Mouse (Mus musculus): Measurements from ENCODE around the gene Rbm34.
"Not testable (repeated sequence)": the region's sequence is repeated elsewhere in the genome, so short reads cannot be mapped to it uniquely, and the experiment has no call there.

Rbm34 gene

DNA sequence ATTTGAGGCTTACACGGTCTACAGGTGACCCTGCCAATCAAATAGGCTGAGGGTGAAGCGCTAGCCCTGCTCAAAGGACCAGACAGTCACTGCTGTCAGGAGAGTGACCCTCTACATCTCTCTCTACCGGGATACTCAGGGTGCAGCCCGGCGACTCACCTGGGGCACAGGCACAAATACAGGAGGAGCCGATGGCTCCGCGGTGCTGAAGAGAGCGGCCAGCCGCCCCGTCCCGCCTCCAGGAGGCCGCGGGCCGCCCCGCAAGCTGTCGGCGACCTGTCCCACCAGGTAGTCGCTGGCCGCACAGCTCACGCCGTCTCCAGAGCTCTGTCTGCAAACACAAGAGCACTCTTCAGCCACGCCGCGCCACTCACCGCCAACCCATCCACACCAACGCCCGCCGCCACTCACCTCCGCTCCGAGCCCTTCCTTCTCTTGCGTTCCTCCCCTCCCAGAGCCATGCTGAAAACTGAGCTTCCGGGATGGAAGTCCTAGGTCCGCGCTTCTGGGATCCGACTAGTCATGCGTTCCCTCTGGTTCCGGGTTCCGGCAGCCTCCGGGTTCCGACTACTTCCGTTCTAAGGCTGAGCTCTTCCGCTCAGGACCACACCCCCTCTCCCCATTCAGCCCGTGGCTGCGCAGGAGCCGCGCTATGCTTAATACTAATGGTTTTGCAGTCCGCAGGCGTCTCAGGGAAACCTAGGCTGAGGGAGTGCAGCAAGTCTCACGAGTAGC lies at the start of gene Rbm34:
Gene Rbm34, minus strand, starts transcription at position 493 of the 735 bp plus-strand sequence.
- in situ Hi-C loops (cut with MboI; ENCODE audit: low sequenced_read_pairs) = no loop called here

DNA sequence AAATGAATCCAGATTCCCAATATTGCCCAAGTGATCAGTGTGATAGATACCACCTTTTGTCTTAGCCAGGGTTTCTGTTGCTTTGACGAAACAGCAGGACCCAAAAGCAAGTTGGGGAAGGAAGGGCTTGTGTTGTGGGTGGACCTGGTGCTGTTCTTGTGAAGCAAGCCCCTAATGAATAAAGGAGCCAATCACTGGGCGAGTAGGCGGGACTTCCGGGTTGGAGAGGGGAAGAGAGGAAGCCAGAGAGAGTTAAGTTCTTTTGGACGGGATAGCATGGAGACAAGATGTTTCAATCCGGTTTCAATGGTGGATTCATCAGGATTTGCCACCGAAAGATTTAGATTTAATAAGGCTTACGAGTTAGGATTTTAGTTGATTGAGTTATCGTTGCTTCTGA lies 40.8 kb upstream of the Rbm34 start:
- in situ Hi-C loops (cut with MboI; ENCODE audit: low sequenced_read_pairs) = no loop called here

DNA sequence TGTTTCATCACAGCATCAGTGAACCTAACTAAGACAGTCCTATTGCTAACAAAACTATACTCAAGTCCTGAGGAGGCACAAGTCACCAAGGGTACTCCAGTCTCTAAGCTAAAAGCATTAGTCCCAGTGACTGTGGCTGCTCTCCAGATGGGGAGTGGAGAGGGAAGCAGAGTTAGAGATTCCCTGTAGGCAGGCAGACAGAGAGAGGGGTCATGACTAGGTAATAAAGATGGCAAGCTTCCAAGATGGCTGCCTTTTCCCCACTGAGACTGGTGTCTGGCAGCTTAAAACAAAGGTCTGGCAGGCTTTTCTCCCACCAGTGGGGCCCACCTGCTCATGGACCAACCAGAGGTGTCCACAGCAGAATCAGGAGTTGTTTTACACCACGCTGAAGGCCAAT lies 23.6 kb upstream of the Rbm34 start:
- in situ Hi-C loops (cut with MboI; ENCODE audit: low sequenced_read_pairs) = loop anchor here (10.0 kb wide), 1 partner anchor 150 kb away; no protein-coding TSS in a partner anchor

DNA sequence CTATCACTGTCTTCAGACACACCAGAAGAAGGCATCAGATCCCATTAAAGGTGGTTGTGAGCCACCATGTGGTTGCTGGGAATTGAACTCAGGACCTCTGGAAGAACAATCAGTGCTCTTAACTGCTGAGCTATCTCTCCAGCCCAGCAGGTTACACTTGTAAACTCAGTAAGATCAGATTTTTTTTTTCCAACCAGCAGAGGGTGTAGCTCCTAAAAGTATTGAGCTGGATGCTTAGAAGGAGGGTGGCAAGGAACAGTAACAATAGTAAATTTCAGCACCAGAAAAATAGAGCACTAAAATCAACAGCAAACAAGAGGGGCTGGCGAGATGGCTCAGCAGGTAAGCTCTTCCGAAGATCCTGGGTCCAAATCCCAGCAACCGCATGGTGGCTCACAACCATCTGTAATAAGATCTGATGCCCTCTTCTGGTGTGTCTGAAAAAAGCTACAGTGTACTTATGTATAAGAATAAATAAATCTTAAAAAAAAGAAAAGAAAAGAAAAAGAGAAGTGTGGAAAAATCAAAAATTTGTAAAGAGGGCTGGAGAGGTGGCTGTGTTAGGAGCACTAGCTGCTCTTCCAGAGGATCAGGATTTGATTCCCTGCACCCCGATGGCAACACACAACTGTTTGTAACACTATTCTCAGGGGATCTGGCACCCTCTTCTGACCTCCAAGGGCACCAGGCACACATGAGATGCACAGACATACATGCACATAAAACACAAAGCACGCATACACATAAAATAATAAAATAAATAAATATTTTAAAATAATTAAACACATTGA lies 18.7 kb upstream of the Rbm34 start:
- in situ Hi-C loops (cut with MboI; ENCODE audit: low sequenced_read_pairs) = loop anchor here (10.0 kb wide), 1 partner anchor 155 kb away; no protein-coding TSS in a partner anchor

DNA sequence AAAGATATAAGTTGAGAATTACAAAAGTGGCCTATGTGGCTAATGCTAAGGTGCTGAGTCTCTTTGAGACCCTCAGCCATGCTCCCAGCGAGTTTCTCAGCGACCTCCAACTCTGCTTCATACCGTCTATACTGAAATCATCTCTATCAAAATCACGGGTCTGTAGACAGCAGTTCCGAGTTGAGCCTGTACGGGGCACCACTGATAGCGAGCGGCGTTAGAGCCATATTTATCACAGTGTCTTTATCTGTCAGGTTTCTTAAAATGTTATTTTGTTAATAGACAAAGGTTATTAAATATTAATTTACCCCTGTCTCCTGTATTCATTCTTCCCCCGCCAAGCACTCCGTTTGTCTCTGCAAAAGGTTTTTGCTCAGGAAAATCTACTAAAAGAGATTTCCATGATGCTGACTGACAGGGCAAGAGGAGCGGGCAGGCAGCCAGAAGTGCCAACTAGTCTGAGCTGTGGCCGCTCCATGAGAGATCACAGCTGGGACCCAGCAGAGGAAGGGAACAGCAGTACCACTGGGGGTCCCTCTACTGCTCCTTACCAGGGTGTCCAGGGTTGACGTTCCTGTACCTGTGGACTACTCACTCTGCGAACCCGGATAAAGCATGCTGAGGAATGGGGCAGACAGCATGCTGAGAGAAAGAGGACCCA lies 17.6 kb upstream of the Rbm34 start:
- in situ Hi-C loops (cut with MboI; ENCODE audit: low sequenced_read_pairs) = no loop called here

DNA sequence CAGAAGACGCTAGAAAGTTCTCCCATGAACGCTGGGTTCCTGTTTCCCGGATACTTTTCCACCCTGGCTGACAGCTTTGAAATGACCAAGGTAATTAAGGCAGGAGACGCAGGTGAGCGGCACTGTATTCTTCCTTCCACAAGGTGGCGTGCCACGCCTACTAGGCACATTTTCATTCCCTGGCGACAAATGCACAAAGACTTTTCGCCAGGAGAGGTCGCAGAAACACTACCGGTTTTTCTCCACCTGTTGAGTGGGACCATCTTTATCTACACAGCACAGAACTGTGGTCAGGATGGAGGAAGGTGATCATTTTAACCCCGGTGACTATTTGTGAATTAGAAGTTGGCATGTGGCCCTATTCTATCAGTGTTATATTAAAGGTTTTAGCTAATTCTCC lies 15.6 kb upstream of the Rbm34 start:
- in situ Hi-C loops (cut with MboI; ENCODE audit: low sequenced_read_pairs) = no loop called here

DNA sequence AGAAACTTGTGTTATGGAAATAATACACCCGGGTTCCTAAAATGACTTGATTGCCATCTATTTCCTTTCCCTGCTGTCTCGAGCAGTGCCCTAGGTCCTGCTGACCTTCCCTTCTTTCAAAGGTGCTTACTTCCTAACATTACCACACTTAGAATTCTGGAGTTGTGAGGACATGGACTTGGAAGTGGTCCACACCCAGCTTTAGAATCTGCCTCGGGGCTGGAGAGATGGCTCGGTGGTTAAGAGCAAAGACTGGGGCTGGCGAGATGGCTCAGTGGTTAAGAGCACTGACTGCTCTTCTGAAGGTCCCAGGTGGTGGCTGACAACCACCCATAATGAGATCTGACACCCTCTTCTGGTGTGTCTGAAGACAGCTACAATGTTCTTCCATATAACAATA lies 9.2 kb upstream of the Rbm34 start:
- in situ Hi-C loops (cut with MboI; ENCODE audit: low sequenced_read_pairs) = no loop called here

DNA sequence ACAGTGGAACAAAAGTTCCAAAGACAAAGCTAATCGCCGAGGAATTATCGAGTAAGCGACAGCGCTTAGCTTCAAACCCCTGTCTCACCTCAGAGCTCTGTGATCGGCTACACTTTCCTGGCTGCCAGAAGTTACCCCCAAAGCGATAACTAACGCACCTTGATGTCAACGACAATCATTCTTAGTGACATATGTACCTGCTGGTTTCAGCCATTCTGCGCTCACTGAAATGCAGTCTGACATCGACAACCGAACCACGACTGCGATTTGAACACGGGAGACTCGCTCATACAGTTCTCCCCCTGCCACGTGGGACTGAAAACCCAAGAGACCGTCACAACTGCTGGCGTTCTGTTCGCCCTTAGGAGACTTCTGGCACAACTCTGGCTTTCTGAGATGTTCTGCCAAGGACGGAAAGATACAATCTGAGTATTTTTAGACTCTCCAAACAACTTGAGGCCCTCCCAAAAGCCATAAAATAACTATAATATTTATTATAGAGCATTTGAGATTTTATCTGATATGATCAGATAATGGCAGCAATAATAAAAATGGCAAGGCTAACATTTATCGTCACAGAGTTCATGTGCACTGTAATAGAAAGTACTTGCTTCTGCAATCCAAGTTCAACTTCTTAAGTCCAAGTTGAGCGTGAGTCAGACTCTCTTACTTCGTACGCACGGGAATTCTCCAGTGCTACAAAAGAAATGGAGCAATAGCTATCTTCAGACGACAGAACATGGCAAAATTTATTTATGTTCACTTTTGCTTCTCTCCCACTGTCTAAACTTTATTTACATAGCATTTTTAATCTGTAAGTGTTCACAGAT lies 8.4 kb upstream of the Rbm34 start:
- in situ Hi-C loops (cut with MboI; ENCODE audit: low sequenced_read_pairs) = no loop called here

DNA sequence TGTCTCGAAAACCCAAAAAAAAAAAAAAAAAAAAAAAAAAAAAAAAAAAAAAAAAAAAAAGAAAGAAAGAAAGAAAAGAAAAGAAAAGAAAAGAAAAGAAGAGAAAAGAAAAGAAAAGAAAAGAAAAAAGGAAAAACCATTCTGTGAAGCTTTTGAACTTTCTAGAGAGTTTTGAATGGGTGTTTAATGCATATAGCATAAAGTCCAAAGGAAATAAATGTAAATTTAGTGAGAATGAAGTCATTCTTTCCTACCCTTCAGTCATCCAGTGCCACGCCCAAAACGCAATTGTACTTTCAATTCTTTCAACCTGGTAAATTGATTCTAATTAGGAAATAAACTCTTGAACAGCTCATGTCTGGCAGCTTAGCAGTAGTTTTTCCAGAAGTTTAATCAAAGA lies 7.7 kb upstream of the Rbm34 start:
- in situ Hi-C loops (cut with MboI; ENCODE audit: low sequenced_read_pairs) = not testable (repeated sequence)

DNA sequence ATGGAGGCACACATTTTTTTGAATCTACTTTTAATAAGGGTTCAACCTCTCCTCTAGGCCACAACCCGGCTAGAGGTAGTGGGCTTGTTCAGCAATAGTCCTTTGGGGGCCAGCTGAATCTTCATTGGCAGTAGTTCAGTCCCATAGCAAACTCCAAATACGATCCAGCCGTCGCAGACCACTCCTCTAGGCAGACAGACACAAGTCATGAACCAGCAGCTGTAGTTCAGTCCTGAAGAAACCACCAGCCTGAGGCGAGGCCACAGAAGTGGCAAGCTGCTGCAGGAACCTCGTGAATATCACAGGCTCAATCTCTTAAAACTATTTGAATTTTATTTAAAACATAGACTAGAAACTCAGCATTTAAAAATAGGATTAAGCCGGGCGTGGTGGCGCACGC lies 7.2 kb upstream of the Rbm34 start:
- in situ Hi-C loops (cut with MboI; ENCODE audit: low sequenced_read_pairs) = no loop called here

DNA sequence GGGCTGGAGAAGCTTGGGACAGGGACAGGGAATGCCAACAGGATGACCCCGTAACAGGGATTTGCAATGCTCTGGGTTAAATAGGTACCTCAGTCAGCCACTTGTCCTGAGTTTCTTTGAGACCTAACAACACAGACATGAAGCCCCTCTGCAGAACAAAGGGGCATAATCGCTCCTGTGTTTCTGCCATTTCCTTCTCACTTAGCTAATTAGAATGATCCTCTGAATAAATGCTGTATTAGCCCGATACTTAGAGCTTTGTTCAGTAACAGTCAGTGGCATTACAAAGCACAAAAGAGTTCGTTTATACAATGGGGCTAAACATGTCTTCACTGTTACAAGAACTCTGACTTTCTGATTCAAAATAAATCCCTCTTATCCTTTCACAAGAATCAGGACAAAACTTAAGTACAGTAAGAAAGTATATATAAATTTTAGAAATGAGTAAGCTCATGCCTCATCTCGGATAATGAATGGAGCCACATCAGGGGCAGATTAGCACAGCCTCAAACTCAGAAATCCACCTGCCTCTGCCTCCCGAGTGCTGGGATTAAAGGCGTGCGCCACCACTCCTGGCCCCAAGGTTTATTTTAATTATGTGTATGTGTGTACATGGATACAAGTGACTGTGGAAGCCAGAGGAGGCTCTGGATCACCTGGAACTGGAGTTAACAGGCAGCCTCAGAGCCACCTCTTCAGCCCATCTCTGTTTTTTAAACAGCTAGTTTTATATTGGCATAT lies 5.9 kb upstream of the Rbm34 start:
- in situ Hi-C loops (cut with MboI; ENCODE audit: low sequenced_read_pairs) = no loop called here

DNA sequence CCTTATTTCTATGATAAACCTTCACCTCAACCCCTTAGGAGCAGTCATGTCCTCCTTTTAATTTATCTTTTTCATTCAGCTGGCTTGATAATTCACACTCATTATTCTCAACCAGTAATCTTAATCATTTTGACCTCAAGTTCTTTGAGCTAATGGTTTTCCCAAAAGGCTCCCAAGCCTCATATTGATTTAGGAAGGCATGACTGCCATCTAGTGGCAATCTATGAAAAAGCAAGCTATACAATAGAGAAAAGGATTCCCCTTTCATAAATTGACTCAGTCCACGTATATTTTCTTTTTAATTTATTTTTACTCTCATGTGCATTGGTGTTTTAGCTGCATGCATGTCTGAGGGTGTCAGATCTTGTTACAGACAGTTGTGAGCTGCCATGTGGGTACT lies 4.8 kb upstream of the Rbm34 start:
- in situ Hi-C loops (cut with MboI; ENCODE audit: low sequenced_read_pairs) = no loop called here

DNA sequence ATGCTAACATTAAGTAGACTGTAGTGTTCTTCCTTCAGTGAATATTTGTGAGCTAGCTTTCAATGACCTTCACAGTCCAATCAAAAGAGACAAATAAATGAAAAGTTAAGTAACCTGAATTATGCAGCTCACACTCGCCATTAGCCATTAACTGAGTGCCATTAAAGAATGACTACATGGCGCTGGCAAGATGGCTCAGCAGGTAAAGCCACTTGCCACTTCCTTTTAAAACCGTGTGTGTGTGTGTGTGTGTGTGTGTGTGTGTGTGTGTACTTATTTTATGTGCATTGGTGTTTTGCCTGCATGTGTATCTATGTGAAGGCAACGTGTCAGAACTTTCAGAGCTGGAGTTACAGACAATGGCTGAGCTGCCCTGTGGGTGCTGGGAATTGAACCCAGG lies 3.6 kb upstream of the Rbm34 start:
- in situ Hi-C loops (cut with MboI; ENCODE audit: low sequenced_read_pairs) = no loop called here

DNA sequence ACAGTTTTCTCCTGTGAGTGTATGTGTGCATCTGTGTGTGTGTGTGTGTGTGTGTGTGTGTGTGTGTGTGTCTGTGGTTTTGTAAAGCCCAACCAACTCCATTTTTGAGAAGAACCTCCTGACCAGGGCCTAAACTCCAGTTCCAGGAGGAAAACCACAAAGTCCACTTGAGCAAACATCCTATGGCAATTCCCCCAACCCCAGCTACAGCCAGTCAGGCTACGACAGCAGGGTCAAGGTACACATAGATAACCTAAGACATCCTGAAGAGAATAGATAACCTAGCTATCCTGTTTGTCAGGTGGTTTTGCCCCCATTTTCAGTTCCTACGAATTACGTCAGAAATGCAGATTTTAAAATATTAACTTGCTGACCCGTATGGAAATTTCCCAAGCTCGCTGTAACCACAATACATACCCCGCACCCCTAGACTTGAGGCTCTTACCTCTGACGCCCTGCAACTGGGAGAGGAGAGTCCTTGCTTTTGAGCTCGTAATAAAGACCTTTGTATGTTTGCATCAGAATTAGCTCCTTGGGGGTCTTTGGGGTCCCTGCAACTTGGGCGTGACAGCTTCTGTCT lies 2.9 kb upstream of the Rbm34 start:
- in situ Hi-C loops (cut with MboI; ENCODE audit: low sequenced_read_pairs) = no loop called here

DNA sequence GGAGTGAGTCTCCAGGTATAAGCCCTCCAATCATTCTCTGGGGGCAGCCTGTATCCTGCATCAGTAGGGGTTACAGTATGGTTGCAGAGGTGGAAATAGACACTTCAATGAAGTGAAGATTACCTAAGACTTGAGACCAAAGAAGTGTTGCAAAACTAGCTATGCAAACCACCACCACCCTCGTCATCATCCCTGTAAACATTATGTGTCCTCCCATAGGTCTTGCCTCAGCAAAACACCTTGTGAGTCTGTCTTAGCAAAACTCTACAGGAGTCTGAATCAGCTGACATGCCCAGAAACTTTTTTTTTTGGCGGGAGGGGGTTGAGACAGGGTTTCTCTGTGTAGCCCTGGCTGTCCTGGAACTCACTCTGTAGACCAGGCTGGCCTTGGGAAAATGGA lies 1.8 kb upstream of the Rbm34 start:
- in situ Hi-C loops (cut with MboI; ENCODE audit: low sequenced_read_pairs) = no loop called here

DNA sequence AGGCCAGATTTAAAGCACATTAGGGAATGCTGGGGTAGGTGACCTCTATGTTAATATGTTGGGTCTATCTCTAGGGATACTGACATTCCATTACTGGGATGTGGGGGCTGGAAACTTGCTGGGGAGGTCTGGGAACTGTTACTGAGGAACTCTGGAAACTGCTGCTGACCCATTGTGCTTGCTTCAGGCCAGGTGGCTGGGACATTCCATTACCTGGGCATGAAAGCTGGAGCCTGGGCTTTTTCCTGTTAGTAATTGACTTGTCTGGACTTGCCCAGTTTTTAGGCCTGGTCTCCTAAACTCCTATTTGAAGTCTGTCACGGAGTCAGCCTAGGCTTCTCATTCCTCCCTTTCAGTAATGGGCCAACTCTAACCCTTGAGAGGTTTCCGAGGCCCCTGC lies 1.2 kb upstream of the Rbm34 start:
- in situ Hi-C loops (cut with MboI; ENCODE audit: low sequenced_read_pairs) = no loop called here

DNA sequence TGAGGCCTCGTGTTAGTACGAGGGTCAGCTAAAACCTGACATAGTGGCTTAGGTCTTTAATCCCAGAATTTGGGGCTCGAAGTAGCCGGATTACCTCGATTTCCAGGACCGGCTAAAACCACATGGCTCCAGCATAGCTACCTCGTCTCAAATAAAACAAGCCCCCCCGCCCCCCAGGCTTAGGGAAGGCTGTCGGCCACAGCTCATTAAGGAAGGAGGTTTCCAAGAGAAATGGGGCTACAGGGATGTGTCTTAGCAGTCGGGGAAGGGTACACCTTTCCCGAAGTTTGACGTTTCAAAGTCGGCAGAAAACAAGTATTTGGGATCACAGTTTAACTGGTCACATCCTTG lies 418 bp upstream of the Rbm34 start:
- in situ Hi-C loops (cut with MboI; ENCODE audit: low sequenced_read_pairs) = no loop called here

DNA sequence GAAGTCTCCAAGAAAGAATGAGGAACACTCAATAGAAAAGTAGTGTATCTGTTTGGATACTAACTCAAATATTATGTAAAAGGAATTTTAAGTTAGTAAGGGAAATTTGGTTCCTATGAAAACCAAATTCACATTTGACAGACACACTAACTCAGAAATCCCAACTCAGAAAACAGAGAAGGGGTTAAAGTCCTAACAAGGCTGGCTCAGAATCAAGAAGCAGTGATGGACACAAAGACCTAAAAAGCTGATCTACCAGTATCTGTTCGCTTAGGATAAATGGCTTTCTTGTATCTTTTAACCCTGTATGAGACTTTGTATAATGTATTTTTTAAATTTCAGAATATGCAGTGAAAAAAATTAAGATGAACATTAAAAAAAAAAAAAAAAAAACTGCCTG lies 1.3 kb downstream of the Rbm34 start:
- in situ Hi-C loops (cut with MboI; ENCODE audit: low sequenced_read_pairs) = no loop called here

DNA sequence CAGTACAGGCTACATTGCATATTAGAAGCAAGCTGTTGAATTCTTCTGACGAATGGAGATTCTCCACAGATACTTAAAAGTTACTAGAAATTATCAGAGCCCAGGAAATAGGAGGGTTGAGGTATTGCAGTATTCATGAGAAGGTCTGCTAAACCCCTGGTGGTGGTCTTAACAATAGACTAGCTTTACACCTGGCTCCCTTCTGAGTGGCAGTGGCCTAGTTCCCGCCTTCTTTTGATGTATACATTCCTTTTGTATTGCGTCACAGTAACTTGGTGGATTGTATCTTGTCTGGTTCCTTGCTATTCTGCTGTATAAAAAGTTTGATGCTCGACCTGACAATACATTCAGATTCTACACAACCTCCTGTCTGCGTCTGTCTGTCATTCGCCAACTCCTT lies 2.8 kb downstream of the Rbm34 start:
- in situ Hi-C loops (cut with MboI; ENCODE audit: low sequenced_read_pairs) = no loop called here

DNA sequence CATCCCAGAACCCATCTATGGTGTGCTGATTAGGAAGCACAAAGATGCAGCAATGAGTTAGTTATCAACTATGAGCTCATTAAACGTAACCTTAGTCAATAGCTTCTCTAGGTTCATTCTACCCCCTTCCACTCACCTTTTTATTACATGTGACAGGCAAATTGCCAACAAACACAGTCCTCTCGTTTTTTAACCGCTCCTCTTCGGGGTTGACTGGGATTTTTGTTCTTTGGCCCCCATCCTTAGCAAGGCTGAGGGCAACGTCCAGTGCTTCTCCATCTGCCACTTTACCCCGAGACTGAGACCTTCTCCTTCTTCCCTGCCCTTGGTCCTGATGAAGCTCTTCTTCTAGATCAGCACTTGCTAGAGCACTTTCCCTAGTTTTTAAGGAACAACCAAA lies 5.6 kb downstream of the Rbm34 start:
- in situ Hi-C loops (cut with MboI; ENCODE audit: low sequenced_read_pairs) = no loop called here

Data from CH12F3 (cell line).